Mouse (Mus musculus) E14TG2a.4 (cell line): ENCODE measurements around the gene Lipk.

ENCODE experiments used
- H3K27me3 ChIP-seq: 2 replicates; pipeline ENCODE4 v1.6.1; 2014; ENCODE audit warnings: low read length, control low read depth; ENCODE audit not compliant: insufficient read depth
- H3K36me3 ChIP-seq: 2 replicates; pipeline ENCODE4 v1.6.1; 2014; ENCODE audit warnings: low read length, control low read depth; ENCODE audit not compliant: insufficient read depth
- H3K4me1 ChIP-seq: replicated peaks from 2 replicates; pipeline ENCODE4 v1.6.1; 2014; ENCODE audit warnings: low read depth, low read length, control low read depth
- H3K4me3 ChIP-seq: replicated peaks from 2 replicates; pipeline ENCODE4 v1.5.1; 2014; ENCODE audit warnings: mild to moderate bottlenecking, low read length
- H3K9me3 ChIP-seq: 2 replicates; pipeline ENCODE4 v1.6.1; 2014; ENCODE audit warnings: low read length, control low read depth
- CTCF ChIP-seq: conservative IDR thresholded peaks from 2 replicates; pipeline ENCODE4 v1.5.1; 2014; ENCODE audit warnings: low read length
- NANOG ChIP-seq: IDR thresholded peaks from 2 replicates; pipeline ENCODE4 v1.6.1; 2014; ENCODE audit warnings: borderline replicate concordance, low read length, mixed read lengths
- POU5F1 ChIP-seq: IDR thresholded peaks from 2 replicates; pipeline ENCODE4 v1.6.1; 2014; ENCODE audit warnings: low read length, borderline replicate concordance

The Lipk gene

GRCm38 (mm10) chr19:34049371-34050039, 41.4 kb downstream of the Lipk start:
- no peaks in the 10 kb centered on the region for H3K27me3 ChIP-seq
- no peak overlapping the region for H3K4me3 ChIP-seq
- TF ChIP-seq NANOG, result no peak
- no peak for TF ChIP-seq CTCF
- TF ChIP-seq POU5F1, result no peak
- H3K4me1 ChIP-seq, result no peaks in the 10 kb centered on the region
- H3K36me3 ChIP-seq, result no peaks in the 10 kb centered on the region
- no peaks in the 10 kb centered on the region for H3K9me3 ChIP-seq

- Histone ChIP-seq H3K27me3 (no peaks in the 10 kb centered on the region), H3K36me3 (no peaks in the 10 kb centered on the region), H3K4me3 (no peak overlapping the region), H3K4me1 (no peaks in the 10 kb centered on the region), H3K9me3 (no peaks in the 10 kb centered on the region)
- no peak for TF ChIP-seq NANOG
- TF ChIP-seq POU5F1, result no peak
- no peak for TF ChIP-seq CTCF
Observed at GRCm38 (mm10) chr19:34051502-34051901, 43.4 kb downstream of the Lipk start.

GRCm38 (mm10) chr19:34063547-34063946, 55.5 kb downstream of the Lipk start:
- Histone ChIP-seq H3K4me3 (no peak overlapping the region), H3K4me1 (peaks cover 3% of the 10 kb centered on the region), H3K36me3 (no peaks in the 10 kb centered on the region)

GRCm38 (mm10) chr19:34064059-34064458, 56.0 kb downstream of the Lipk start:
- TF ChIP-seq NANOG (no peak), POU5F1 (no peak), CTCF (no peak)
- H3K27me3 ChIP-seq, result no peaks in the 10 kb centered on the region
- no peaks in the 10 kb centered on the region for H3K9me3 ChIP-seq
- H3K4me1 ChIP-seq, result peaks cover 3% of the 10 kb centered on the region
- H3K4me3 ChIP-seq, result no peak overlapping the region
- no peaks in the 10 kb centered on the region for H3K36me3 ChIP-seq

More at GRCm38 (mm10) chr19:34063547-34063946, 55.5 kb downstream of the Lipk start:
- H3K9me3 ChIP-seq, result no peaks in the 10 kb centered on the region
- no peaks in the 10 kb centered on the region for H3K27me3 ChIP-seq
- no peak for TF ChIP-seq NANOG
- TF ChIP-seq POU5F1, result no peak
- no peak for TF ChIP-seq CTCF

- H3K9me3 ChIP-seq, result no peaks in the 10 kb centered on the region
- H3K4me3 ChIP-seq, result no peak within 1 kb of the TSS
- no peaks in the 10 kb centered on the region for H3K36me3 ChIP-seq
- H3K27me3 ChIP-seq, result no peaks in the 10 kb centered on the region
- peaks cover 3% of the 10 kb centered on the region for H3K4me1 ChIP-seq
- TF ChIP-seq CTCF (no peak), NANOG (no peak), POU5F1 (no peak)
Observed at GRCm38 (mm10) chr19:34066779-34067472, 58.8 kb downstream of the Lipk start, which contains the start of gene Lipn. Gene Lipn (plus strand): TSS chr19:34067358.

- TF ChIP-seq POU5F1 (no peak), NANOG (no peak), CTCF (no peak)
Observed at GRCm38 (mm10) chr19:34074239-34074638, 66.1 kb downstream of the Lipk start.

GRCm38 (mm10) chr19:34078130-34078529, 70.0 kb downstream of the Lipk start:
- H3K36me3 ChIP-seq, result no peaks in the 10 kb centered on the region
- H3K27me3 ChIP-seq, result no peaks in the 10 kb centered on the region
- no peaks in the 10 kb centered on the region for H3K9me3 ChIP-seq
- H3K4me3 ChIP-seq, result no peak overlapping the region
- H3K4me1 ChIP-seq, result no peaks in the 10 kb centered on the region
- no peak for TF ChIP-seq NANOG
- no peak for TF ChIP-seq CTCF

More at GRCm38 (mm10) chr19:34074239-34074638, 66.1 kb downstream of the Lipk start:
- H3K9me3 ChIP-seq, result no peaks in the 10 kb centered on the region
- no peaks in the 10 kb centered on the region for H3K36me3 ChIP-seq
- no peaks in the 10 kb centered on the region for H3K4me1 ChIP-seq
- H3K4me3 ChIP-seq, result no peak overlapping the region
- H3K27me3 ChIP-seq, result no peaks in the 10 kb centered on the region

GRCm38 (mm10) chr19:34089011-34089680, 81.1 kb downstream of the Lipk start:
- Histone ChIP-seq H3K9me3 (no peaks in the 10 kb centered on the region), H3K4me1 (no peaks in the 10 kb centered on the region), H3K4me3 (no peak overlapping the region), H3K36me3 (no peaks in the 10 kb centered on the region), H3K27me3 (no peaks in the 10 kb centered on the region)
- no peak for TF ChIP-seq CTCF
- no peak for TF ChIP-seq NANOG
- TF ChIP-seq POU5F1, result no peak
